Mouse (Mus musculus) bone marrow, adult 2 months (tissue): ENCODE measurements at regions not wholly inside any gene's neighbourhood (a gene's known extent, or its start where the extent isn't known, plus 50 kb on each side); places are given as distances from the start of the nearest gene placed in this dataset.
"Not testable (repeated sequence)": the region's sequence is repeated elsewhere in the genome, so short reads cannot be mapped to it uniquely, and the experiment has no call there.

Experiments used
- CTCF ChIP-seq: fragments of 200-500 bp; IDR thresholded peaks from 2 replicates; pipeline ENCODE4 v1.5.1; 2011; ENCODE audit warnings: low read length, control low read depth; ENCODE audit not compliant: control insufficient read depth, insufficient read depth
- POLR2A ChIP-seq: fragments of 200-500 bp; IDR thresholded peaks from 2 replicates; pipeline ENCODE4 v1.6.1; 2011; ENCODE audit warnings: low read depth, mild to moderate bottlenecking, control low read depth, low read length, borderline replicate concordance; ENCODE audit not compliant: control insufficient read depth

DNA sequence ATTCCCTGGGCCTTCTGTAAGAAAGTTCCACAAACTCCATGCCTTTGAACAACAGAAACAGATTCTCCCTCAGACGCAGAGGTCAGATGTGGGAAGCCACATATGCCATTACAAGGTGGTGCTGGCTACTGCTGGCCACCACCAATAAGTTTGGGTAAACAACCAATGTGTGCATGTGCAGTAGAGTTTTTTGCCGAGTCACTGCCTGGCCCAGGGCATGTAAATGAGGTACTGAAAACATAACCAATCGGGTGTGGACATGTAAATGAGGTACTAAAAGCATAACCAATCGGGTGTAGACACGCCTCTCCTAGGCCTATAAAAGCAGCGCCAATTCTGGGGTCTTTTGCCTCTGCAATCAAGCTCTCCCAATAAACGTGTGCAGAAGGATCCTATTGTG lies 157.3 kb upstream of the Tmem45b start:
- TF ChIP-seq POLR2A, CTCF: not testable (repeated sequence)
